Mouse (Mus musculus) heart, postnatal 14 days (tissue): ENCODE measurements at regions not wholly inside any gene's neighbourhood (a gene's known extent, or its start where the extent isn't known, plus 50 kb on each side); places are given as distances from the start of the nearest gene placed in this dataset.
A peak's percentile ranks its signal among the peaks of the same experiment; 100 is the strongest.

Experiments used
- DNase-seq, 2 experiments: peaks; one replicate each; pipeline ENCODE4 v3.0.0; 2021 to 2022
- intact Hi-C: fragments of 180-260 bp; cut with DNase I; formaldehyde crosslinking; loops from one replicate; pipeline ENCODE4 v1.15.1; 2025

- intact Hi-C loops, result no loop called here
- DNase-seq, result peak in 1 of 2 experiments; percentile 8
Measured at GRCm38 (mm10) chr11:64650571-64651282, 214.3 kb upstream of the F930015N05Rik start.

DNA sequence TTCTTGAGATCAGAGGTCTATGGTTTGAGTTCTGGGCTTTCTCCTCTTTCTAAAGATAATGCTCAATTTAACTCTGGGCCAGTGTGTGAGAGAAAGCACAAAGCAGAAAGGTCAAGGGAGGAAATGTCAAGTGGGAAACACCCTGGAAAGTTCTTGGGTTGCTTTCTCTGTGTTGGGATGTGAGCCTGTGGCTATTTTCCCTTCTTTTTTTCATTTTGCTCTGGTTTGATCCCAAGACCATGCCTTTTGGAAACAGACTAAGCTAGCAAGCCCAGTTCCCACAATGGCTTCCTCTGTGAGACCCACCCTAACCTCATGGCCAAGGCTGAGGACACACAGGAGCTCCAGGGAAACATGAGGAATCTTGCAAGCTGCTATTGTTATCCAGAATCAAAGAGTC lies 216.4 kb upstream of the F930015N05Rik start:
- no peak for DNase-seq
- intact Hi-C loops, result no loop called here

GRCm38 (mm10) chr11:64655162-64655561 lies 218.7 kb upstream of the F930015N05Rik start:
- no peak for DNase-seq
- intact Hi-C loops, result no loop called here

DNA sequence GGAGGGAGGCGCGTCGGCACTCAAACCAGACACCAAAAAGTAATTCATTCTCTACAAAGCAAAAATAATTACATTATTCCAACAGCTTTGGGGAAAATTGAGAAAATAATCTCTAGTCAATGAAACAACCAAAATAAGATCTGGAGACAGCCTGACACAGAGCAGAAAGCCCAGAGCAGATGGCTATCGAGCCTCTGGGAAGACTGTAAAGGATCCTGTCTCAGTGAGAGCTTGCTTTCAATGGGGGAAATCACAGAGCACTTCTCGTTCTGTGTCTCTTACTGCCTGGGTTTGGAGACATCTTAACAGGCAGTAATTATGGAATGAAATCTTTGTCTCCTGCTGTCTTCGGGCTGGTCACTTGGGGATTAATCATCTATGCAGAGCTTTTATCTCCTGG lies 226.7 kb upstream of the F930015N05Rik start:
- intact Hi-C loops, result no loop called here
- DNase-seq, result no peak

DNA sequence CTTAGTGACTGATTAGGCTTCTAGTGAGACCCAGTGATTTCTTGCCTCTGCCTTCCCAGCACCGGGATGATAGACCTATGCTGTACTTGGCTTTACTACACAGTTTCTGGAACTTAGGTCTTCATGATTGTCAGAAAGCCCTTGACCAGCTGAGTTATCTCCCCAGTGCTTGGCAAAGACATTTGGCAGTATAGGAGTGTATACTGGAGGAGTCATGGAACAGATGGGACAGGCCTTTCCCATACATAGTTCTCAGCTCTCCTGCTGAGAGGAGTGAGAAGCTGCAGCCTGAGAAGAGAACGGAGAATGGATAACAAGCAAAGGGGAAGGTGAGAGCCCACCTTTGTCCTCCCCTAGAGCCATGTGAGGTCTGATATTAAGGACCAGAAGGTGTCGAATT lies 230.6 kb upstream of the F930015N05Rik start:
- intact Hi-C loops, result no loop called here
- no peak for DNase-seq

DNA sequence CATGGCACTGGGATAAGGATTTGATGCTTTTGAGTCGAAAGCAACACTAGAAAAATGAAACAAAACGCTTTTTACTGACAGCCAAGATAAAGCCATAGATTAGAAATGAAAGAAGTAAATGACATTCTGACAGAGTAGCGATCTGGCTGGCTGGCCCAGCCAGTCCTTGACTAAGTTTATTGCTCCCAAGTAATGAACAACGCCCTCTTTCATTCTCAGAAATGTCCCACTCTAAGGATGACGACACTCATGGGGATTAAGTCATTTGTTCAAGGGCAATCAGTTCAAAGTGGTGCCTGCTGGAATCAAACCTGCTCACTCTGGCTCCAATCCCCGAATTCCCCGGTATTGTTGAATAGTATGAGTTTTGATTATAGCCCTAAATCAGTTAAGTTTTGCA lies 231.1 kb upstream of the F930015N05Rik start:
- intact Hi-C loops, result no loop called here

DNA sequence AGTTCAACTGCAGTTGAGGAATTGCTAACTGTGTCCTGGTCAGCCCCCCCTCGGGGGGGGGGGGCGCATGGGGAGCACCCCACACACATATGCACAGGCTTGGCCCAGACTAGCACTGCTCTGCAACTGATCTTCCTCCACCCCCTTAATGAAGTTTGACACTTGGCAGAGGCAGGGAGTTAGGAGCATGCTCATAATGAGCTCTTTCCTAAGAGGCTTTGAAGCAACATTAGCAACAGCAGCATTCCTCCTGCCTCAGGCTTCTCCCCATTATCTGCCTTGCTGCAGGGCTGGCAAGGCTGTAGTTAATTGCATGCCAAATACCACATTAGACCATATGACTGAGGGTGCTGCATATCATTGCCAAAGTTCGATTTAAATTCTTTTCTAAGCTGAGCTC lies 235.4 kb upstream of the F930015N05Rik start:
- DNase-seq, result no peak
- intact Hi-C loops, result no loop called here

More for the DNA sequence above, 231.1 kb upstream of the F930015N05Rik start:
- no peak for DNase-seq

DNA sequence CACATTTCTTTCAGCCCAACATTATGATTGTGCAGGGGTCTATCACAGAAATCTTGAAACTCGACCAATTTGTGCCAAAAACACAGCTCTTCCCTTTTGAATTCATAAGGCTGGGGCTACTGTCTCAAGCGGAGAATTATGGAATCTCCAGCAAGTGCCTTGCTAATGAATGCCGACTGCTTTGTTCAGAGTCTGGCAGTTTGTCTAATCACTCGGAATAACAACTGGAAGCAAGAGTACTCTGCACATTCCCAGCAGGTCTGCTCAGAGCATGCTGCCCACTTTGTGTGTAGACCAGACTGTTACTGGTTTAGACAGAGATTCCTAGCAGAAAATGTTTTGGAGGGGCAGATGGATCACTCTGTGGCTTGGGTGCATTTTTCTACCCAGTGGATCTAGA lies 237.1 kb upstream of the F930015N05Rik start:
- DNase-seq, result no peak
- intact Hi-C loops, result no loop called here

- intact Hi-C loops, result no loop called here
- no peak for DNase-seq
Measured at GRCm38 (mm10) chr11:64703776-64704175, 267.3 kb upstream of the F930015N05Rik start.

DNA sequence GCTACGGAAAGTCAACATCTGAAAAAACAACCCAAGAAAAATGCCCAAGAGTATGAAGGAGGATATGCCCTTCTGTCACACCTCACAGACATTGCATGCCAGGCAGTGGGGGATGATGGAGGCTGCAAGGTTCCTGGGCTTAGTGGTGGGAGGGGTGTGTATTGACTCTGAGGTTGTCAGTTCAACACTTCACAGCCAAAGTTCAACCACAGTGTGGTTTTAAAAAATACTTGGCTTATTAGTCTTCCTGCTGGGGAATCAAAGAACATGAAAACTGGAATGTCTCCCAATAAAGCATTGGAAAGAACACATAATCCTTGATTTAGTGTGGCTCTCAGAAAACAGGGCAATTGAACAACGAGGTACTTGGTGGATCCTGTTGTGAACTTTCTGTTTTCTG lies 267.0 kb upstream of the Elac2 start:
- intact Hi-C loops, result loop anchor here (10.0 kb wide), 1 partner anchor 267 kb away; no protein-coding TSS in a partner anchor

DNA sequence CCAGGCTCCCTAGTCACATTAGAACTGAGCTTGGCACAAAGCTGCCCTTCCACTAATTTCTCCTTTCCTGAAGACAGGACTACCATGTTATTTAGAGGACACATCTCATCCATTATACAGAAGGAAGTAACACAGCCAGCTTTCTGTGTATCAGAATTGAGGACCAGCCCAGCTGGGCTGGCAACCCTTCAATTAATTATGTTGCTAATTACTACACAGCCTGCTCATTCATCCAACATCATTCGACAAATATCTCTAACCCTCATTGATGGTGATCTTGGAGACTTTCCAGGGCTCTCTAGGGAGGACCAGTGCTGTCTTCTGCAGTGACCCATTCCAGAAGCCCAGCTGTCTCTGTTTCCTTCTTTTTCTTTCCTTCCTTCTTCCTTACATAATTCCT lies 263.7 kb upstream of the Elac2 start:
- intact Hi-C loops, result loop anchor here (5.0 to 10.0 kb wide), 2 partner anchors 270 to 1313 kb away; no protein-coding TSS in a partner anchor
- DNase-seq, result no peak

More for the DNA sequence above, 267.0 kb upstream of the Elac2 start:
- DNase-seq, result no peak

DNA sequence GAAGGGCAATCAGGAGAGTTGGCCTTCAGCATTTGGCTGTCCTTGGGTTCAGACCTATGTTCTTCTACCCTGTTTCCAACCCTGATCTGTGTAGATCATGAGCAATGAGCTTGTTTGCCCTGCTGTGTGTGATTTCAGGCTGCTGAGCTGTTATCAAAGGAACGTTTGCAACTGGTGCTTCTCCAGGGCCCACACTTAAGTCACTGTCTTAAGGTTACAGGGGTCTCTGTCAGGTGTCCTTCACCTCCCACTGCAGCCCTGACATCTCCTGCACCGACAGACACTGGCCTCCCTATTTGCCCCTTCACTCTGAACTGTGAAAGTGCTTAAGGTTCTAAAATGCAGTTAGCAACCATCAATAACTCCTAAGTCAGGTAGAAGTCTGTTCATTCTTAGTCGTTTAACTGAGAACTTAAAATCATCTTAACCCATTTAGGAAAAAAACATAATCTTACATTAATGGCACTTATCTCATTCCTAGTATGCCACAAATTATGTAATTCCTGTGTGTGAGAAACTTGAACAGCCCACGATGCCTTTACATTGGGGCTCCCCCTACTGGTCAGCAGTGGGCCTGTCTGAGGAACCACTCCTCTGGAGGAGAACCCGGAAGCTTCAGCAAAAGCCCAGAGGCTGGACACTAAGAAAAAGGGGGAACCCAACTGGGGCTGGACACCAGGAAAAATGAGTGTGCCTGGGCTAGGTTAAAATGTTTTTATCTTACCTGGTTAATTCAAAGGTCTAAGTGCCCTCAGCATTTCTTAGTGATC lies 260.3 kb upstream of the Elac2 start:
- intact Hi-C loops, result loop anchor here (2.0 to 10.0 kb wide), 3 partner anchors 274 to 1316 kb away; no protein-coding TSS in a partner anchor
- DNase-seq, result peak; percentile 86 to 90

DNA sequence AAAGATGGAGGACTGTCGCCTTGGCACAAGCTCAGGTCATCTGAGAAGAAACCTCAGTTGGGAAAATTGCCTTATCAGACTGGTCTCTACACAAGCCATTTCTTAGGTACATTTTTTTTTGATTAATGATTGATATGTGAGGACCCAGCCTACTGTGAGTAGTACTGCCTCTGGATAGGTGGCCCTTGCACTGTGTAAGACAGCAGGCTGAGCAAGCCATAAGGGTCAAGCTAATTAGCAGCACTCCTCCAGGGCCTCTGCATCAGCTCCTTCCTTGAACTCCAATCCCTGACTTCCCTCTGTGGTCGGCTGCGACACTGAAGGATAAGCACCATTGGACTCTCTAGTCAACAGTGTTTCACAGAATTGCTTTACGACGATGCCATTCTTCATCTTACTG lies 252.6 kb upstream of the Elac2 start:
- no peak for DNase-seq
- intact Hi-C loops, result no loop called here

DNA sequence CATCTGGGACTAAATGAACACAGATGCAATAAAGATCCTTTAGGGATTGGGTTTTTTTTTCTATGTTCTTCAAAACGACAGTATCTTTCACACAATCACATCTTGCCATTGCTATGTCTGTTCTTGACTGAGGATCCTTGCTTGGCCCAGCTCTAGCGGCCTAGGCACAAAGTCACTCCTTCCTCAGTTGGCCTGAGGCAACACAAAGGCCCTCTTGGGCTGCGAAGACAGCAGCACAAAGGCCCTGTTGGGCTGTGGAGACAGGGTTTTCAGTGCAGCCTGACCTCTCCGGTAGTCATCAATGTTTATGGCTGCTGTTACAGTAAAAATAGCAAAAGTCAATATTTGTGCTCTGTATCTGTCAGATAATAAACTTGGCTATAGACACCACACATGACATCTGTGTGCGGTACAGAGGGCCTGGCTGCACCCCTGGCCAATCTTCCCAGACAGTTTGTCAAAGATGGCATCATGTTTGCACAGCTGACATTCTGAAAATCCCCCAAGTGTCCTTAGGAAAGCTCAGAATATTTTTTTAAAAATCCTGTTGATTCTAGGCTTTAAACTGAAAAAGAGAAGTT lies 250.9 kb upstream of the Elac2 start:
- no peak for DNase-seq
- intact Hi-C loops, result no loop called here

DNA sequence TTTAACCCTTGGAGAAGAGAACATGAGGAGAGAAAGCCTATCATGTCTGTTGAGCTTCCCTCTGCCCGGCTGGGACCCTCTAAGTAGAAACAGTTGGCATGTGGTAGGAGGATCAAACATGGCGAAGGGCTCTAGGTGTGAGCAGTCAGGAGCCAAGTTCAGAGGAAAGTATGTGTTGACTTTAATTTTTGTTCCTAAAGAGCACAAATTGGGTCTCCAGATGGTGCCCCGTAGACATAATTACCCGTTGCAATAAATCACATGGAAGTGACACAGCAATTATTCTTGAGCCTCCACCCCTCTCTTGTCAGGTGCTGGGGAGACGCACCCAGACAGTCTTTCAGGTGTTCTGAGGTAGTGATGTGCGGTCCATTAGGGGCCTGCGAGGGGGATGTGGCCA lies 239.9 kb upstream of the Elac2 start:
- DNase-seq, result no peak
- intact Hi-C loops, result no loop called here

- intact Hi-C loops, result no loop called here
- DNase-seq, result no peak
Measured at GRCm38 (mm10) chr11:64743753-64744152, 235.1 kb upstream of the Elac2 start.

GRCm38 (mm10) chr11:64746146-64746545 lies 232.7 kb upstream of the Elac2 start:
- intact Hi-C loops, result no loop called here
- DNase-seq, result no peak

DNA sequence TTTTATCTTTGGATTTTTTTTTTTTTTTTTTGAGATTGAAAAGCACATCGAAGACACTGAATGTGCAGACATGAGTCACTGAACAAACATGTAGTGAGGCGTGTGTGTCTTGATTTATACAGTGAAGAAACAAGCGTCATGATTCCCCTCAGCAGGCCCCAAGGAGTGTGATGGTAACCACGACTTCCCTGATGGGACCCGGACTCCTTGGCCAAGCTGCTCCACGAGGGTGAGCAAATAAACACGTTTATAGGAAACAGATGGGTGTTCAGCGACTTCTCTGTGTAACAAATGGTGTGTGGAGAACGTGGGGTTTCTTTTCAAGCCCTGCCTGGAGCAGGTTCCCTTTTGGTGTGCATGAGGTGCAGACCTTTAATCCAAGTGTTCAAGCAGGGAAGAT lies 228.9 kb upstream of the Elac2 start:
- DNase-seq, result no peak
- intact Hi-C loops, result no loop called here

- intact Hi-C loops, result no loop called here
- DNase-seq, result no peak
Measured at GRCm38 (mm10) chr11:64752299-64752698, 226.5 kb upstream of the Elac2 start.

DNA sequence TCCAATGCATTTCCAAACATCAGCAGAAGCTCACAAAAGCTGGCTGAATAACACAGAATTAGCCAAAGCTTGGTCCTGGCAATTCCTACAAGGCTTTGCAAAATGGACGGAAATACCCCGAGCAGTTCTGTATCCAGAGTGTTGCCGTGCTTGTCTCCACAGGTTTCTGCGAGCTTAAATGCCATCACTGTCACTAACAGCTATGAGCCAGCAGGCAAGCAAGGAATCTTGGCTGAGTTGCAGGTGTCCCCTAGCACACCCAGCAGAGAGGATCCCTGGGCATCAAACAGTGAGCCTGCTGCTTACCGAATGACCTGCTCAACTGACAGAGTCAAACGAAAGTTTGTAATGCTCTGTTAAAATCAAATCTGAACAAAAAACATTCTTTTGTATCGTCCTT lies 226.0 kb upstream of the Elac2 start:
- intact Hi-C loops, result no loop called here
- DNase-seq, result no peak

DNA sequence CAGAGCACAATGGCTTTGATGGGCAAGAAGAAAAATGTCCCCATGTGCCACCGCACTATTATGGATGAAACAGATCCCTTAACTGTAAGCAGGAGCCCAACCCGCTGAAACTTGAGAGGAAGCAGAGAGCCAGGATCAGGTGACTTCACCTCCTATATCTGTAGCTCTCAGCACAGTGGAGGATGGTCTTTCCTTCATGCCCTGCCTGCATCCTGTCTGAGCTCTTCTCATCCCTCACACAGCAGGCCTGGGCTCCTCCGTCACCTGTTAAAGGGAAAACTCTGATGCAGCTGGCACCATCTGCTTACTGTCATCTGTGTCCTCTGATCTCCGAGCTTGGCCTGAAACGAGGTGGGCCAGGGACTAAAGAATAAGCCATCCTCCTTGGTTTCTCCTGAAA lies 224.8 kb upstream of the Elac2 start:
- intact Hi-C loops, result no loop called here
- no peak for DNase-seq

GRCm38 (mm10) chr11:64755563-64755962 lies 223.3 kb upstream of the Elac2 start:
- DNase-seq, result no peak
- intact Hi-C loops, result no loop called here
